Mouse (Mus musculus) heart, embryonic 16.5 days (tissue): ENCODE measurements around the gene Ccdc190. TPM values are rescaled to one million over a fixed set of nuclear protein-coding genes. Genes with fewer than 3 reads are reported as not detected.

Experiments used
- ATAC-seq: fragments of 200-750 bp; cut with Nextera tagmentation; replicated peaks from 2 replicates; pipeline ENCODE4 v1.8.0; 2017; ENCODE audit warnings: moderate number of reproducible peaks; ENCODE audit not compliant: insufficient read depth, low FRiP score; ENCODE audit errors: extremely low read depth
- H3K27ac ChIP-seq: fragments of 300-500 bp; sonication (generic); 2 replicates; pipeline ENCODE4 v1.5.1; 2014; ENCODE audit warnings: mild to moderate bottlenecking, low read length, control low read depth, moderate library complexity
- H3K27me3 ChIP-seq: fragments of 300-500 bp; sonication (generic); 2 replicates; pipeline ENCODE4 v1.6.1; 2014; ENCODE audit warnings: low read length, mixed read lengths; ENCODE audit not compliant: control insufficient read depth, insufficient read depth
- H3K36me3 ChIP-seq: fragments of 300-500 bp; sonication (generic); 2 replicates; pipeline ENCODE4 v1.6.1; 2014; ENCODE audit not compliant: control insufficient read depth, insufficient read depth
- H3K4me1 ChIP-seq: fragments of 300-500 bp; sonication (generic); 2 replicates; pipeline ENCODE4 v1.6.1; 2014; ENCODE audit warnings: low read length, mixed read lengths; ENCODE audit not compliant: control insufficient read depth, insufficient read depth
- H3K4me2 ChIP-seq: fragments of 300-500 bp; sonication (generic); 2 replicates; pipeline ENCODE4 v1.6.1; 2014; ENCODE audit warnings: low read depth, mild to moderate bottlenecking, control low read depth, low read length
- H3K4me3 ChIP-seq: fragments of 300-500 bp; sonication (generic); 2 replicates; pipeline ENCODE4 v1.5.1; 2014; ENCODE audit warnings: mild to moderate bottlenecking, control low read depth, low read length
- H3K9ac ChIP-seq: fragments of 300-500 bp; sonication (generic); 2 replicates; pipeline ENCODE4 v1.6.1; 2014; ENCODE audit warnings: low read length, control low read depth
- H3K9me3 ChIP-seq: fragments of 300-500 bp; sonication (generic); replicated peaks from 2 replicates; pipeline ENCODE4 v1.6.1; 2016; ENCODE audit warnings: low read length; ENCODE audit not compliant: control insufficient read depth
- WGBS: fragments of 180-500 bp; shearing (Covaris S2); extraction: QIAGEN DNeasy Blood & Tissue Kit; methylation state at CpG from one replicate; pipeline ENCODE4 v1.1.7; 2014; 5-methylcytosine and 5-hydroxymethylcytosine counted together
- polyA plus RNA-seq: library from polyadenylated mRNA; unstranded; fragments of >200 nt; fragmentation: Nextera tagmentation; extraction: Ambion mirVana; gene quantifications from 2 replicates; pipeline ENCODE4 v1.2.1, GENCODE M21; 2015

Ccdc190 gene
- polyA plus RNA-seq, 1 experiment from 2014 or later, result 0.13 TPM

DNA sequence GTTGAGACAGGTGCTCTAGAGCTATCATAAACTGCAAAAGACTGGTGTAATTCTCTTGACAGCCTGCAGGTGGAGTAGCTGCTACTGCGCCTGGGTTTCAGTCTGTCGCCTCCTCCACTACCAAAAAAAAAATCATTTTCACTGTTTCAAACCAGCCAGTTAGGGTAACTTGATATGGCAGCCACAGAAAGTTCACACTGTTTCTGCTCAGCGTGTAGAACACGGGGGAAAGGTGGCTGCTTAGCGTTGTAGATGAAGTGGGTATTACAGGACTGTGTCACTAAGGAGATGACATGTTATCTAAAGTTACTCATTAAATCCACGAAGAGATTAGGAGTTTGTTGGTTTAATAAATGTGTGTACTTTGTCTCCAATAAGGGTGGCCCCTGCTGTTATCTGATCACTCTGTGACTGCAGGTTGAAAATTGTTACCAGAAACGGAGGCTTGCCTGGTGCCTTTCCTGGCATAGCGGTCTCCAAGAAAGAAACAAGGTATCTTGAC, 6.7 kb upstream of the Ccdc190 start:
- Histone ChIP-seq H3K27me3 (no peaks in the 10 kb centered on the region), H3K4me2 (peak overlapping the region; percentile 49; the same call in 1 of the 2 replicates), H3K36me3 (no peaks in the 10 kb centered on the region), H3K9me3 (no peaks in the 10 kb centered on the region), H3K9ac (no peak overlapping the region), H3K4me3 (0 out of 2 replicates have a peak overlapping the region, but pooled peaks have one; percentile 11), H3K4me1 (peaks cover 2% of the 10 kb centered on the region; the same call in 1 of the 2 replicates), H3K27ac (no peak overlapping the region)
- WGBS, result 28% methylated on average over 8 of the region's 8 CpGs
- no peak for ATAC-seq

DNA sequence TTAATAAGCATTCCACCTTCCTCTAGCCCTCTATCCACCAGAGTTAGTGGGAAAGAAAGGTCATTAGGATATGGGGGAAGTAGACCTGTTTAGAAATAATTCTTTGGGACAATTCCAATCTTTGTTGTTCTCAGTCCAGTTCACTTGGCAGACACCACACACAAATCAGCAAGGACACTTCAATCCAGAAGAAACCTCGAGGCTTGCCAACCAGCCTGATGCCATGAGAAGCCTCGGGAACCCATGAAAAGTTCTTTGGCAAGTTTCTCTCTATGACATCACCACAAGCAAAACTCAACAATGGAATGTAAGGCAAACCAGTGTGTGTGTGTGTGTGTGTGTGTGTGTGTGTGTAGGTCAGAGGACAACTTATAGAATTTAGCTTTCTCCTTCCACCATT, 3.9 kb upstream of the Ccdc190 start:
- no peak overlapping the region for H3K4me3 ChIP-seq
- no peak overlapping the region for H3K9ac ChIP-seq
- no peaks in the 10 kb centered on the region for H3K27me3 ChIP-seq
- no peak overlapping the region for H3K27ac ChIP-seq
- peaks cover 2% of the 10 kb centered on the region; the same call in 1 of the 2 replicates for H3K4me1 ChIP-seq
- ATAC-seq, result no peak
- 43% methylated on average over 2 of the region's 2 CpGs for WGBS
- H3K36me3 ChIP-seq, result no peaks in the 10 kb centered on the region
- H3K9me3 ChIP-seq, result no peaks in the 10 kb centered on the region
- H3K4me2 ChIP-seq, result no peak overlapping the region

DNA sequence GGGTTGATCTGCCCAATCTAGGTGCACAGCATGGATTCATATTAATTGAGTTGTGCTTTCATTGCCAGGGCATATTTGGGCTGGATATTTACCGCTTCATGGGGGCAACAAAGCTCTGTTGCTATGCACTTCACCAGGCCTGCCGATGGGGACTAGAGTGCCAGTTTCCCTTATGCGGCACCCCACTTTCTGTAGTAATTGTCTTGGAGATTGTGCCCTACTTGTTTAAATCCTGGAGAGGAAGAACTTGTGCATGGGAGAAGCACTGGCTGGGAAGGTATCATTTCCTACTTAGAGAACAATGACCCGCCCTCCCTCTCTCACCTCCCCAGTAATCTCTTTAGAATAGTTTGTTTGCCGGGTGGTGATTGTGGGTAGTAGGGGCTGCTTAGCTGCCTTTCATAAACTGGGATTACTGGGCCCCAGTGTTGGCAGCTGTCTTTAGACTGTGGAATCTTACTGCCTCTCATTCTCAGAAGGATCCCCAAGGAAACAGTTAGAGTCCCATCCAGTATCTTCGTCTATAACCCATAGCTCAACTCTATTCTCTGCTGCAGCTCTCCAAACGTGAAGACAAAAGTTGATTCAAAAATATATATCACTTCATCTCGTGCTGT, 587 bp upstream of the Ccdc190 start:
- Histone ChIP-seq H3K4me1 (peaks cover 2% of the 10 kb centered on the region; the same call in 1 of the 2 replicates), H3K4me3 (no peak overlapping the region), H3K9ac (no peak overlapping the region), H3K27ac (no peak overlapping the region), H3K36me3 (no peaks in the 10 kb centered on the region), H3K4me2 (no peak overlapping the region), H3K27me3 (no peaks in the 10 kb centered on the region), H3K9me3 (no peaks in the 10 kb centered on the region)
- ATAC-seq, result no peak
- 65% methylated on average over 8 of the region's 8 CpGs for WGBS

DNA sequence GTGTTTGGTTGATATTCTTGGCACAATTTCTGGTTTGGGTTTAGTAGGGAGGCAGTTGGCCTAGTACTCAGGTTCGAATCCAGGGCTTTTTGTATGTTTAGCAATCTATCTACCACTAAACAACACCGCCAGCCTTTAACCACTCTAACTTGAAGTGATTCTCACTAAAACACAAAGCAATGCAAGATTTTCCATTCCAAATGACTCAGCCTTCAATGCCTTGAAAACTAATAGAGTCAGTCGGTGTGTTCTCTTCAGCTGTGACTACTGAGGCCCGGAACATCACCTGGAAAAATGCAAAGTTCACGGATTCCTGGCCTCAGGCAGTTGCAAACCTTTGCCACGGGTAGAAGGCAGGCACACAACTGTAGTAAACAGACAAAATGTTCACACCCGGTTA, 3.2 kb downstream of the Ccdc190 start:
- WGBS, result 74% methylated on average over 7 of the region's 7 CpGs
- Histone ChIP-seq H3K36me3 (no peaks in the 10 kb centered on the region), H3K9ac (no peak overlapping the region), H3K4me1 (peaks cover 6% of the 10 kb centered on the region; the same call in 1 of the 2 replicates), H3K27ac (no peak overlapping the region), H3K4me2 (no peak overlapping the region), H3K27me3 (no peaks in the 10 kb centered on the region), H3K4me3 (no peak overlapping the region), H3K9me3 (no peaks in the 10 kb centered on the region)
- no peak for ATAC-seq

DNA sequence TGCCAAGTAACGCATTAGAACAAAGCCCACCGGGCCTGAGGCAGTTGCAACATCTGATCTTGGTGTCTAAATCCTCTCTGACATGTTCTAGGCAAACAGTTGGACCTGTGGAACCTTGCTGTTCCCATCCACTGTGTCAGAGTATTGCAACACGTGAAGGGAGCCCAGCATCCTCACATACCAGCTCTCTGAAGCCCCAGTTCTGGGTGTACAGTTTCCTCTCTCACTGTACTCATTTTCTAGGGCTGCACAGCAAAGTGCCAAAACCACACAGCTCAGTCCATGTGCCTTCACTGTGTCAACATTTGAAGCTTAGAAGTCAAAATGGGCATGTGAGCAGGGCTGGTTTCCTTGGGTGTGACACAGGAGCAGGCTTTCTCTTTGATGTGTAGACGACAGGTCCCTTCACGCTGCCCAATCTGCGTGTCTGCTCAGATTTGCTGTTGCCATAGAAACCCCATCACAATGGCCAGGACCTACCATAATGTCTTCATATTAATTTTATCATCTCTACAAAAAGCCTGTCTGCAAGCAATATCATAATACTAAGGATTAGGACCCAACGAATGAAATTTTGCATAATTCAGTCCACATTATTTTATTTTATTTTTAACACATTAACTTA, 3.8 kb downstream of the Ccdc190 start:
- Histone ChIP-seq H3K9ac (no peak overlapping the region), H3K36me3 (no peaks in the 10 kb centered on the region), H3K27me3 (no peaks in the 10 kb centered on the region), H3K4me3 (no peak overlapping the region), H3K27ac (no peak overlapping the region), H3K4me2 (no peak overlapping the region), H3K4me1 (peaks cover 6% of the 10 kb centered on the region; the same call in 1 of the 2 replicates), H3K9me3 (no peaks in the 10 kb centered on the region)
- WGBS, result 67% methylated on average over 7 of the region's 7 CpGs
- ATAC-seq, result no peak

DNA sequence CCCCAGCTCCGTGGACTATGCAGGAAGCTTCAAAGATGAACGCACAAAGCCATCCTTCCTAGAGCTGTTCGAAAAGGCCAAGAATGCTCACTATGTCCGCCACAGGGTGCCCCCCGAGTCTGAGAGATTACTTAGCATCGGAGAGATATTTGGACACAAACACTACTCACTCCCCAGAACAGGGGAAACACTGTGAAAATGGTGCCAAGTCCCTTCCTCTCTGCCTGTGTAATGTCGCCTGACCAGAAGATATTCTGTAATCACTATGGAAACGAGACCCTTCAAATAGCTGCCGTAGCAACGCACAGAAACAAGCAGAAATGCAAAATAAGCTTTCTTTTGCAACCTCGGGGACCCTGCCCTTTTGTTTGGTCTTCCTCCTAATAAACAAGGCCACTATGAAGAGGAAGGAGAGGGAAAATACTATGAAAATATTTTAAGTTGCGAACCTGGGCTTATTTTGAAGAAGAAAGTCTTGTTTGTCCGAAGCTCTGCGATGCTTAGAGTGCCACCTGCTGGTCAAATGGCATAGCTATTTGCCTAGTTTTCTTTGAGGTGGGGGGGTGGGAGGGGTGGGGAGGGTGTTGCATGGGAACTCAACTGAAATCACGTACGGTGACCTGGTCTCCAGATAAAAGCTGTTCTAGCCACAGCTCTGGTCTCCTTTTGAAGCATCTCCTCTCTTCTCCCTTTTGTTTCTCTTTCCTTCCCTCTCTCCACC, 5.7 kb downstream of the Ccdc190 start:
- peak overlapping the region; percentile 49; the same call in 1 of the 2 replicates for H3K9ac ChIP-seq
- peak overlapping the region; percentile 42 for H3K4me3 ChIP-seq
- WGBS, result 37% methylated on average over 16 of the region's 16 CpGs
- no peaks in the 10 kb centered on the region for H3K9me3 ChIP-seq
- H3K27ac ChIP-seq, result no peak overlapping the region
- H3K4me2 ChIP-seq, result peak overlapping the region; percentile 63
- no peaks in the 10 kb centered on the region for H3K27me3 ChIP-seq
- H3K4me1 ChIP-seq, result peaks cover 3% of the 10 kb centered on the region; the same call in 1 of the 2 replicates
- 0 out of 2 replicates have a peak, but pooled peaks have one; percentile 23 for ATAC-seq
- no peaks in the 10 kb centered on the region for H3K36me3 ChIP-seq

DNA sequence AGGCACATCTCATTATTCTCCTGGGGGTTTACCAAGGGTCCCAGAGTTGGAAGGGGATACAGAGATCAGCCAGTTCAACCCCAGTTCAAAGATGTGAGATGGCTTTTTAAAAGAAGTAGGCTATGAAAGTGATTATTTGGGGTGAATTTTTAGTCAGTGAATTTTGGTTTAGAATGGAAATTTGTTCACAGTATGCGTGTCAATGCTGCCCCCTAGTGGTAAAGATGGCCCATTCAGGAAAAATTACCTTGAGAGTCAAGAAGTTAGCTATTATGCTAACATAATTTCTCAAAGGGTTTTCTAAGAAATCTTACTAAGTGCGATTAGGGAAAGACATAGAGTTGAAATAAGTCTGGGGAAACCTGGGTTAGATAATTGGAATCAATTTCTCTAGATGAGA, 10.9 kb downstream of the Ccdc190 start:
- no peak for ATAC-seq
- Histone ChIP-seq H3K4me3 (no peak overlapping the region), H3K4me2 (no peak overlapping the region), H3K4me1 (no peaks in the 10 kb centered on the region), H3K9ac (no peak overlapping the region), H3K36me3 (no peaks in the 10 kb centered on the region), H3K27ac (no peak overlapping the region), H3K9me3 (no peaks in the 10 kb centered on the region), H3K27me3 (no peaks in the 10 kb centered on the region)
- 6% methylated on average over 2 of the region's 2 CpGs for whole genome bisulfite sequencing

DNA sequence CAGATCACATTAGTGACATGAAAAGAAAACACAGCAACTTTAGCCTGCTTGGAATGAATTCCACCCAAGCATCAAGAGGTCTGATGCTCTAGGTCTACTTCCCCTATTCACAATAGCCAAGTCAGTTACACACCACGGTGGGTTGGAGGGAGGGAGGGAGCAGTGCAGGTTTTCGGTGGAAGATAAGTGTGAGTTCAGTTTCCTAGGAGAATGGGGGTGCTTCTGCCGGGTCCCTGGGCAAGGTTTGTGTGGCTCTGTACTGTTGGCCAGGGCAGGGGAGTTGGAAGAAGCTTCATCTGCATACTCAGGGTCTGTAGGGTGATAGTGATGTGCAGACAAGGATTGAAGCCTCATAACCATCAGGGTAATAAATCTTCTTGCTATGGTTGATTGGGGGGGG, 17.6 kb downstream of the Ccdc190 start:
- H3K27ac ChIP-seq, result no peak overlapping the region
- H3K9ac ChIP-seq, result no peak overlapping the region
- no peak for ATAC-seq
- peaks cover 2% of the 10 kb centered on the region; the same call in 1 of the 2 replicates for H3K9me3 ChIP-seq
- no peaks in the 10 kb centered on the region for H3K27me3 ChIP-seq
- no peak overlapping the region for H3K4me2 ChIP-seq
- 0 out of 2 replicates have a peak, but pooled peaks cover 2% of the 10 kb centered on the region for H3K4me1 ChIP-seq
- WGBS, result 60% methylated on average over 3 of the region's 3 CpGs
- no peak overlapping the region for H3K4me3 ChIP-seq
- peaks cover 2% of the 10 kb centered on the region for H3K36me3 ChIP-seq
